Mouse (Mus musculus) gastrocnemius, postnatal 14 days (tissue): ENCODE measurements around the gene Mettl1. TPM values are rescaled to one million over a fixed set of nuclear protein-coding genes. Genes with fewer than 3 reads are reported as not detected.
A peak's percentile ranks its signal among the peaks of the same experiment; 100 is the strongest.
"Not testable (repeated sequence)": the region's sequence is repeated elsewhere in the genome, so short reads cannot be mapped to it uniquely, and the experiment has no call there.

ENCODE experiments used
- DNase-seq: peaks from one replicate; pipeline ENCODE4 v3.0.0; 2021; ENCODE audit warnings: mixed read lengths
- intact Hi-C: fragments of 180-260 bp; cut with DNase I; formaldehyde crosslinking; loops from one replicate; pipeline ENCODE4 v1.15.1; 2025; ENCODE audit warnings: low total_unique reads
- total RNA-seq, 2 experiments: library from RNA; stranded (reverse); gene quantifications; 2 replicates each; pipeline ENCODE4 v1.2.3; 2021

Gene Mettl1
- total RNA-seq, 2 experiments from 2014 or later: 11.1 to 14.8 TPM

DNA sequence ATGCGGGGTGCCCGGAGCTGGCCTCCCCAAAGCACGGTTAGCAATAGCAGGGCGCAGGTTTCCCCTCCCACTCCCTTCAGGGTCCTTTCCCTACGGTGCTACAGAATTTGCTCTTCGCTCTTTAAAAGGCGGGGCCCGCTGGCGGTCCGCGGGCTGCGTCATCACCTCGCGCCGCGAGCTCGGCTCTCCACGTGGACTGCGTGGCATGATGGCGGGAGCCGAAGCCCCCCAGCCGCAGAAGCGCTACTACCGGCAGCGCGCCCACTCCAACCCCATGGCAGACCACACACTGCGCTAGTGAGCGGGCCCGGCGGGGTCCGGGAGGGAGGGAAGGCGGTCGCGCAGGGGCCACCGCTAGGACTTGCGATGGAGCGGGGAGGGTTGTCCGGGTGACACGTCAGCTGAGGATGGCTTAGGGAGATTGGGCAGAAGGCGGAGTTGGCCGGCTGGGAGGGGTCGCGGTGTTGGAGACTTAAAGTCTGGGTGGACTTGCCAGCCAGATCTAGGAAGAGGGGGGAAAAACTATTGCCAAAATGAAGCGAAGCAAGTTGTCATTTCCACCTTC is 642 bp downstream of the Mettl1 start:
- DNase-seq: peak; percentile 87
- intact Hi-C loops: no loop called here

DNA sequence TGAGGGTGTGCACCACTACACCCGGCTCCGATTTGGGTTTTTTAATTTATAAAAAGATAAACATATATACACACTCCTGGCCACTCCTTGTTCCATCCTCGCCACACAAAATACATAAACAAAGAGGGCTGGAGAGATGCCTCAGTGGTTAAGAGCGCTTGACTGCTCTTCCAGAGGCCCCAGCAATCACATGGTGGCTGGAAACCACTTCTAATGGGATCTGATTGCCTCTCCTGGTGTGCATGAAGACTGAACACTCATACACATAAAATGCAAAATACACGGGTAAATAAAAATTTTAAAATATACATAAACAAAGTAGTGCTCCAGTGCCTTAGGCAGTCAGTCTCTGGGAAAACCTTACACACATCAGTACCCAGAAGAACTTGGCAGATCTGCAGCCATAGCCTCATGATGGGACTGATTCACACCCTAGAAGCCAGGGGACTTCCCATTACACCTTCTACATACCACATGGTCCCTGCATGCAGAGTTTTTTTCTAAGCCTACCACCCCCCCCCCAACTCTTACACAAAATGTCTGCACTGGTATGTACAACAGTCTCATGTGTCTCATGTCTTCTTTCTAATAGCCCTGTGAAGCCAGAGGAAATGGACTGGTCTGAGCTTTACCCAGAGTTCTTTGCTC is 1.4 kb downstream of the Mettl1 start:
- no peak for DNase-seq
- intact Hi-C loops: no loop called here

DNA sequence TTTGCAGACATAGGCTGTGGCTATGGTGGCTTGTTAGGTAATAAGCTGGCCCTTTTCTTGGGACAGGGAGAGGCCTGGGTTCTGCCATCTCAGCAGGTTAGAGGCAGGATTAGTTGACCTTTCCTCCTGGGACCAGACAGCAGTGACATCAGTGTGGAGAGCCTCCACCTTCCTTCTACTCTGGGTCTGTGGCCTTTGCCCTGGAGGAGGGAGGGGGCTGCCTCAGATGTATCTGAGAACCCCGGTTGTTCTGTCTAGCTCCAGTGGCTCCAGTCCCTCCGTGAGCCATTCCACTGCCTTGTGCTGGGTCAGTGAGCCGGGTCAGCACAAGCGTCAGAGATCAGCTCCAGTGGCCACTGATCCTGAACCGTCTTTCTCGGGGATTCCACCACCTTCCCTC is 2.0 kb downstream of the Mettl1 start:
- intact Hi-C loops: no loop called here
- no peak for DNase-seq

DNA sequence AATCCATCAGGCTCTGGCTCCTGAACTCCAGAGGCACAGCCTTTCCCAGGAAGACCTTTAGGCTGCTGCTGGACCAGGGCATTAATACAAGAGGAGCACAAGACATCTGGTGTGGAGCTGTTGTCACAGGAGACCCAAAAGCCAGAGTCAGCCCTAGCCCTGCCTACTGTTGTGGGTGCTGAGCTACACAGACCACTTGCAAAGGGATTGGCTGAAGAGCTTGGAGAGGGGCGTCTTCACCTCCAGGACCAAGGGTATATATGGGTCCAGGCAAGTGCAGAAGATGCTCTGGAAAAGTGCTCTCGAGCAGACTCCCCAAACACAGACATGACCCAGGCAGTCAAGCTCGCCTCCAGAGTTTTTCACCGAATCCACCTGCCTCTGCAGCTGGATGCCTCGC is 6.7 kb downstream of the Mettl1 start, which contains the start of gene Cyp27b1:
Cyp27b1 (plus strand) TSS at position 297 of the 400 bp plus-strand sequence.
- no peak for DNase-seq
- intact Hi-C loops: no loop called here

DNA sequence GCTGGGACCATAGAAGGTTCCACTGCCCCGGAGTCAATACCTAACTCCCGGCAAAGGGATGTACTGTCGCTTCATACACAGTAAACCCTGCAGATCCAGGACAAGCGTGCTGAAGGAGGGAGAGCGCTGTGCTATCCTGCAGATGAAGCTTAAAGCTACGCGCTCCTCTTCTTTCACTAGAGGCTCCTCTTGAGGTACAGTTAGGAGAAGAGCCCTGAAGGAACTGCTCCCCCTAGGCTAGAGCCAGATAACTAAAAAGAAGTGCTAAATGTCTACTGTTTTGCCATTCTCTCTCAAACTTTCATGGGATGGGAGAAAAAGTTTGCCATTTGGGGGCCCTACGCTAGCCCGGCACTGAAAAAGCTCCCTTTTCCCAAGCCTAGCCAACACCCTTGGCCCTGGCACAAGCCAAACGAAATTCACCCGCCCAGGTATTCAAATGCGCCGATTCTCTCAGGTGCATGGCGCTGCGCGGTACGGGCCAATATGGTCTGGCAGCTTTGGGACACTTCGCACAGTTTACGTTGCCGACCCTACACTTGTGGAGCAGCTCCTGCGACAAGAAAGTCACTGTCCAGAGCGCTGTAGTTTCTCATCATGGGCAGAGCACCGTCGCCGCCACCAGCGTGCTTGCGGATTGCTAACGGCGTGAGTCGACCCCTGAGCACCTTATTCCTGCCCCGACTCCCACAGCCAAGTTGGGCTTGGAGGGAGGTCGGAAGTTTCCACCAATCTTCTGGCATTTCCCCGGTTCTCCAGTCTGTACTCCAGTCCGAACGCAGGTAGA is 7.6 kb downstream of the Mettl1 start:
- no peak for DNase-seq
- intact Hi-C loops: no loop called here

DNA sequence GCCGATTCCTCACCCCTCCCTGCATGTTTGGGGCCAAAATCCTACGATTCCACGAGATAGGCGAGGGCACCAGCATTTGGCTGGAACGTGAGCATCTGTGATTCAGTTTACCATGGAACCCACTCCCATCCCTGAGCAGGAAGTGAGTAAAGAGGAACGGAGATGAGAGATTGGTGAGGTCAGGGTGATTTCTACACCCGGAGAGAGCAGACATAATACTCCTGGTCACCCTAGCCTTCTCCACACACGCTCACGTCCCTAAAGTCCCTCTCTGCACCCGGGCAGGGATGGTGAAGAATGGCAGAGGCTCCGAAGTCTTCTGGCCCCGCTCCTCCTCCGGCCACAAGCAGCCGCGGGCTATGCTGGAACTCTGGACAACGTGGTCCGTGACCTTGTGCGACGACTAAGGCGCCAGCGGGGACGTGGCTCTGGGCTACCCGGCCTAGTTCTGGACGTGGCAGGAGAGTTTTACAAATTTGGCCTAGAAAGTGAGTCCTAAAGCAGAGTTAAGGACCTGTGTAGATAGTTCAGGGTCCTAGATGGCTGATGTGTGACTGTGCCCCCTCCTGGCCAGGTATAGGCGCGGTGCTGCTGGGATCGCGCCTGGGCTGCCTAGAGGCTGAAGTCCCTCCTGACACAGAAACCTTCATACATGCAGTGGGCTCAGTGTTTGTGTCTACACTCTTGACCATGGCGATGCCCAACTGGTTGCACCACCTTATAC is 8.3 kb downstream of the Mettl1 start:
- intact Hi-C loops: no loop called here
- DNase-seq: no peak

DNA sequence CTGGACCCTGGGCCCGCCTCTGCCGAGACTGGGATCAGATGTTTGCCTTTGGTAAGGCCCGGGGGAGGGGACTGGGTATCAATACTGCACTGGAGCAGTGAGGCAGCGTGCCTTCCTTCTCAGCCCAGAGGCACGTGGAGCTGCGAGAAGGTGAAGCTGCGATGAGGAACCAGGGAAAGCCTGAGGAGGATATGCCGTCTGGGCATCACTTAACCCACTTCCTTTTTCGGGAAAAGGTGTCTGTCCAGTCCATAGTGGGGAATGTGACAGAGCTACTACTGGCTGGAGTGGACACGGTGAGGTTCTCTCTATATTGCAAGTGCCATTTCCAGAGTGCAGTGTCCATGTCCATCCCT is 8.9 kb downstream of the Mettl1 start:
- intact Hi-C loops: no loop called here
- no peak for DNase-seq

DNA sequence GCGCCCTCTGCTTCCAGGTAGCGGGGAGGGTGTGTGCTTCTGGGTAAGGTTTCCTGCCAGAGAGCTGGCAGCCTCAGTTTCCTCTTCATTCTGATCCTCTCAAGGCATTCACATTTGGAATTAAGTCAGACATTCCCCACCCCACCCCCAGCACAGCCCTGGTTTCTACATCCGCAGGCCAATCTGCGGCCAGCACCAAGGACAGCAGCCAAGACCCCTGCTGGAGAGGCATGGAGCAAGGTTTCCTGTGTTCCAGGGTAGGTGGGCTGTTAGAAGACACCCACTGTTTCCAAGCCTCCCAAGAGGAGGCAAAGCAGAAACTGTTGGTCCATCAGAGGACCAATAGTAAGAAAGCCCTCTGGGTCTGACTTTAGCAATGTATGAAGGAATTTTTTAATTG is 13.4 kb downstream of the Mettl1 start:
- DNase-seq: no peak
- intact Hi-C loops: no loop called here

DNA sequence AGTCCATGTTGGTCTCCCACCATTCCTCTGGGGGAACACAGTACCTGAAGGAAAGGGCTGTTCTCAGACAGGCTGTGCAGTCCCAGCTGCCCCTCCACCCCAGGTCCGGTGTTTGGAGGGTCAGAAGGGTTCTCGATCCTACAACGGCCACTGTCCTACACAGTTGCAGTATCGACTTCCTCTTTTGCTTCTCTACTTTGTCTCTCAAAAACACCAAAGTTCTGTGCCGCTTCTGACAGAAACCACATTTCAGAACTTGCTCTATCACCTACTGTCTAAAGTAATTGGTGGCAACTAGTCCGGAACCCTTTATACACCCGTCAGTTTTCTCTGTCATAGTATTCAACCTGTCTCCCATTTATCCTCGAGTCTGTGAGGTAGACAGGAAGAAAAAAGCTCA is 14.2 kb downstream of the Mettl1 start:
- DNase-seq: no peak
- intact Hi-C loops: no loop called here

DNA sequence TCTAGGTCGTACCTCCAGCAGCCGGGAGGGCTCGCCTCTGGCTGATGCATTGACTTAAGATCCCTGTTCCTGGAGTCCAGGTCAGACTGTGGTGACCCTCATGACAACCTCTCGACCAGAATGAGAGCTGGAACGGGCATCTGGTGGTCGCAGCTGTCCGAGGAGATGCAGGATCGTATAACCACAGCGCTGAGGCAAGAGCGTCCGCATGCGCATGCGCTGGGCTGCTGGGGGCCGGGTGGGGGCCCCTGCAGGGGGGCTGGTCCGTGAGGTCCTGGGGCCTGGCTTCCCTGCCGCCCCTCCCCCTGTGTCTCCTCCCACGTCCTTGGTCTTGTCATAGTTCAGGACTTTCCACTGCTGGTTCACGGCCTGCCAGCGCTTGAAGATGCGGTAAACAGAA is 15.3 kb downstream of the Mettl1 start:
- intact Hi-C loops: no loop called here
- DNase-seq: no peak

DNA sequence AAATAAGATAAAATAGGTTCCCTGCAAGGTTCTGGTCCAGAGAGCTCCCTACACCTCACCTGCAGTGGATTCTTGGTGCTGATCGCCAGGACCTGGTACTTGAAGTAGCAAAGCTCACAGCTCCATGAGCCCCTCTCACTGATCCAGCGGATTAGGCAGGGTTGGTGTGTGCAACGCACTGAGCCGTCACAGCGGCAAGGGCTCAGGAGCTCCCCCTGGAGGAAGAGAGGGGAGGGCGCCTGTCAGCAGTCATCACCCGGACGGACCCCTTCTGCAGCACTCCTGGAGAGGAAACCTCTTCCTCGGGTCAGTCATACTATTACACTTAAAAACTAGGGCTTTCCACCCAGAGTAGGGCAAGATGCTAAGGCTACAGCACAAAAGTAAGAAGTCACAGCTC is 16.9 kb downstream of the Mettl1 start:
- peak; percentile 74 for DNase-seq
- intact Hi-C loops: no loop called here

DNA sequence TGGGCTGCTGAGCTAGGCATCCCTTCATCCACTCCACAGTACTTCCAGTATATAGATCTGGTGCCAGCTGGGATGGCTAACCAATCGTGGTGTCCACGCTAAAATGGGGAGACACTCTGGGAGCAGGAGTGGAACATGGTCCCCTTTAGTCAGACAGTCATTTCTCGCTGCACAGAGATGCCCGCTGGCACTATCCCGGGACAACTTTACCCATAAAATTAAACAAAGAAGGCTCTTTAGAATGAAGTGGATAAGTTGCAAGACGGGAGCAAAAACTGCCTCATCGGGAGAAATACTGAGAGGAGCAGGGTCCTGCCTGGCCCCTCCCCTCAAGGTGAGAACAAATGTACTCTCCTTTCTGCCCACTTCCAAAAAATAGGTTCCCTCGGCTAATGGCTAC is 17.5 kb downstream of the Mettl1 start:
- DNase-seq: no peak

DNA sequence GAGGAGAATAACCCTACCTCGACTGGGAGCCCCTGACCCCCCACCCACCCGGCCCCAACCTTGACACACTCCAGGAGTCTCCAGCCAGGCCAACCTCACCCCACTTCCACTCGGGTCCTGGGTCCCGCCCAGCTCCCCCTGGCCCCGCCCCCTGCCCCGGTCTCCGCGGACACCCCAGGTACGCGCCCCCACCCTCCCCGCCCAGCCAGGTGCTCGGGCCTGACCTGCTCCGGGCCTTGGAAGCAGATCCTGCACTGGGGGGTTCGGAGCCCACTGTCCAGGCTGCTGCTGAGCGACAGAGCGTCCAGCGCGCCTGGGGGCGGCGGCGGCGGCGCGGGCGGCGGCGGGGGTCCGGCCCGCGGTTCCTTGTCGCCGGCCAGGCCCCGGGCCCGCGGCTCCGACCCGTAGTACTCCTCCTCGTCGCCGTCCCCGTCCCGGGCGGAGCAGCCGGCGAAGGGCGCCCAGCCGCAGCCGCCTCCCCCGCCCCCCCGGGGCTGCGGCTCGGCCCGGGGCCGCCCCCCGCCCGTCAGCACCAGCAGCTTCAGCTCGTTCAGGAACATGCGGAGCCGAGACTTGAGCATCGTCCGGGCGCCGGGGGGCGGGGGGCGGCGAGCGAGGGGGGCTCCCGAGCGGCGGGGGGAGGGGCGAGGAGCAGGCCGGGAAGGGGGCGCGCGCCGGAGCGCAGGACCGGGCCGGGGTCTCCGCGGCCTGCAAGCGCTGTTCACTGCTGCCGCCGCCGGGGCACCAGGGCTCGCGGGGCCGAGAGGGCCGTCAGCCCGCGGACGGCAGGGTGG is 18.2 kb downstream of the Mettl1 start:
- intact Hi-C loops: no loop called here
- no peak for DNase-seq

More for the DNA sequence above, 17.5 kb downstream of the Mettl1 start:
- intact Hi-C loops: no loop called here

DNA sequence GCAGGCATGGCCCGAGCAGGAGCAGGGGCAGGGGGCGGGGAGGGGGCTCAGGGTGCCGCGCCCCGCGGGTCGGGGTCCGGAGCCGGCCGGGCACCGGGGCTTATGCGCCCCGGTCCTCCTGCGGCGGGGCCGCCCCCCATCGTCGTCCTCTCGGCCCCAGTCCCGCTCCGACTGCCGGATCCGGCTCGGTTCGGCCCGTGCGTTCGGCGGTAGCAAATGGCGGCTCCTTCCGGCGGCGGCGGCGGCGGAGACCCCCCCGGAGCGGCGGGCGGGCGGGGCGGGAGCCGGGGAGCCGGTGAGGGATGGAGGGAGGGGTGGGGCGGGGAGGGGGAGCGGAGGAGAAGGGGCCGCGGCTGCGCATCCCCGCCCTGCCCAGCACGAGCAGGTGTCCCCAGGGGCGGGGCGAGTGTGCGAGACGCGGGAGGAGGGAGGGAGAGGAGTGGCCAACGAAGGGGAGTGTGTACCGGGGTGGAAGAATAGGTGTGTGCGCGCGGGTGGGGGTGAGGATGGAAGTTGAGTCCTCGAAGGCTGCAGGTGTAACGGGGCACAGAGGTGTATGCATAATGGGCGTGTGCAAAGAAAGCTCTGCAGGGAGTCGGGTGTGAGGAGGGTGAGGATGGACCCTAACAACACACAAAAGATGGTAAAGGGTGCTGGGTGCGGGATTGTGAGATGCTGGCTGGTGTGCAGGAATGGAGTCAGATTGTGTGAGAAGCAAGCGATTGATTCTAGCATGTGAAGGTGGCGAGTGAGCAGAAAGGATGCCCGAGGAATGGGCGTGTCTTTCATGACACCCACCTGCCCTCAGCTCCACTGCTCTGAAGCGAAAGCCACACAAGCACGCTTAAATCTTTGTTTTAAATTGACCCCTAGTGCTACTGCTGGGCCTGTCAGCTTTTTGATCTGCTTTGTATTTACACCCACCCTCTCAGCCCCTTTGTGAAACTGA is 19.0 kb downstream of the Mettl1 start, which contains the start of gene March9:
March9 (minus strand) TSS at position 217 of the 949 bp plus-strand sequence.
- intact Hi-C loops: no loop called here
- DNase-seq: peak; percentile 43

DNA sequence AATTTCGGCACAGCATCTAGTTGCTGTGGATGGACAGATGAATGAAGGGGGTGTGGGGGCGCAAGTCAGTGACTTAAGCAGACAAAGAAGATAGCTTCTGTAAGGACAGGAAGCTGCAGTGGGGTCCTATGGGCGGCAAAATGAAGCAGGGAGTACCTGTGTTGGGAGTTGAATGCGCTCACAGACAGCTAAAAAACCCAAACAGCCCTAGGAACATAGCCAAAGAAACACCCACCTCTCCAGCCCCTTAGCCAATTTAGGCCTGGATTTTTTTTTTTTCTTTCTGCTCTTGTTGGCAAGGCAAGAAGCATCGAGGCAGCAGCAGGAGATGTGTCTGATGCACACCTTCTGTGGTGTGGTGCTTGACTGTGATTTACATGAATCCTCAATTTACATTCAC is 19.9 kb downstream of the Mettl1 start:
- no peak for DNase-seq
- intact Hi-C loops: no loop called here

DNA sequence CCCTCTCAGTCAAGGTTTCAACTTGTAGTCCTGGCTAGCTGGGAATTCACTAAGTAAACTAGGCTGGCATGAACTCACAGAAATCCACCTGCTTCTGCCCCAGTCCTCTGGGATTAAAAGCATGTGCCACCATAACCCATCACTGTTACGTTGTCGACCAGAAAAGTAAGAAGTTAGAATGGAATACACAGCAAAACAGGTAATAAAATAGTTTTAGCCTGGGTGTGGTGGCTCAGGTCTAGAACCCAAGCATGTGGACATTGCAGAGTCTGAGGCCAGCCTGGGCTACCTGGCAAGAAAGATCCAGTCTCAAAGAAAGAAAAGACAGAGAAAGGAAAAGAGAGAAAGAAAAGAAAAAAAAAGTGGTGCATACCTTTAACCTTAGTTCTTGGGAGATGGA is 20.3 kb downstream of the Mettl1 start:
- DNase-seq: no peak

DNA sequence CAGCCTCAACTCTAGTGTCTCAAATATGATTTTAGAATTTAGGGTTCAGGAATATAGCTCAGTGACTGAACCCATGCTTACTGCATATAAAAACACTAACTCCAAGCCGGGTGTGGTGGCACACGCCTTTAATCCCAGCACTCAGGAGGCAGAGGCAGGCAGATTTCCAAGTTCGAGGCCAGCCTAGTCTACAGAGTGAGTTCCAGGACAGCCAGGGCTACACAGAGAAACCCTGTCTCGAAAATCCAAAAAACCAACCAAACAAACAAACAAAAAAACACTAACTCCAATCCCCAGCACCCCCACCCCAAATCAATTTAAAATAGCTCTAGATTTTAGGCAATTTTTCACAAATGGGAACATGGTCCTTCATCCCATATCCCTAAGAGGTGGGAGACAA is 20.9 kb downstream of the Mettl1 start:
- DNase-seq, intact Hi-C loops: not testable (repeated sequence)

More for the DNA sequence above, 20.3 kb downstream of the Mettl1 start:
- intact Hi-C loops: no loop called here

DNA sequence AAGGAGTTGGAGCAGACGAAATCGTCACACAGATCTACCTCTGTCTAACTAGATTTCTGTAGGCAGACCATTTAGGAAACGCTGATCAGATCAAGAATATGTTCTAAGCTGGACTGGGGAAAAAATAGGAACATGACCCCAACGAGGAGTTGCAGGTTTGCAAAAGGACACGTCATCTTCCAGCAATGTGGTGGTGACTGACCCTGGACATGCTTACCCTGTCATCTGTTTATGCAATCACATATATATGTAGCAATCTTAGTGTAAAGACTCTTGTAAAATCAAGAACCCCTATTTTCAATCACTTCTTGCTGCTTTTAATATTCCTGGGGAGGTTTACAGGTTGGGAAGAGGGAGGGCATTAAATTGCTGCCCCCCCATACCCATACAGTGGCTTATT is 21.3 kb downstream of the Mettl1 start:
- intact Hi-C loops: no loop called here
- no peak for DNase-seq
